Mouse (Mus musculus): ENCODE data around the gene Selenoi.
A peak's percentile ranks its signal among the peaks of the same experiment; 100 is the strongest.

GRCm38 (mm10) chr5:30232271-30232971, at the start of gene Selenoi:
- no peak for TF ChIP-seq CTCF (IDR thresholded peaks at IDR 0.05; ENCODE audit: borderline replicate concordance, extremely low read depth, insufficient read depth, insufficient read length)
- peak; percentile 73; the same call in 1 of the 2 replicates for TF ChIP-seq POLR2A (IDR thresholded peaks at IDR 0.05; ENCODE audit: borderline replicate concordance, extremely low read depth, insufficient read depth, insufficient read length, poor library complexity, severe bottlenecking)
